Mouse (Mus musculus) kidney, adult 2 months (tissue): Measurements from ENCODE around the gene Hibch.

Experiments
- CTCF ChIP-seq: fragments of 200-500 bp; conservative IDR thresholded peaks from 2 replicates; pipeline ENCODE4 v1.5.1; 2011; ENCODE audit warnings: low read depth, mild to moderate bottlenecking, control low read depth, low read length, moderate library complexity, mixed read lengths; ENCODE audit not compliant: insufficient read depth, insufficient read length
- POLR2A ChIP-seq: fragments of 200-500 bp; IDR thresholded peaks from one replicate; pipeline ENCODE4 v1.6.1; 2011; ENCODE audit warnings: low read depth, low read length, control low read depth

DNA sequence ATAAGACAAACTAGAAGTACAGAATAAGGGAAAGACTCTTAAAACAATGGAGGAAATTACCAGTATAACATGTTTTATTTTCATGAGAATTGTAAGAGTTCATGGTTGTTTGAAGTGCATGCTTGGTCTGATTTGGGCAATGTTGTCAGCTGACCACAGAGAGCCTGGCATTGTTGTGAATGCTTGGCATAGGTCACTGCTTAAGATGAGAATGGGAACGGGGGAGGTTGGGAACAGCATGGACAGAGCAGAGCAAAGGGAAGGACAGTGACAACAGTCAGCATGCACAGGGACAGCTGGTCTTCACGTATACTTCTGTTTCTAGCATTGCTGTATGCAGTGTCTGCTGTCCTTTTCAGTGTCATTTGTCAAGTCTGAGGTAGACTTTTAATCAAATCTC, 39.5 kb downstream of the Hibch start:
- TF ChIP-seq CTCF (no peak), POLR2A (no peak)
